Mouse (Mus musculus) bone marrow, adult 2 months (tissue): ENCODE measurements at regions not wholly inside any gene's neighbourhood (a gene's known extent, or its start where the extent isn't known, plus 50 kb on each side); places are given as distances from the start of the nearest gene placed in this dataset.

Experiments used
- CTCF ChIP-seq: fragments of 200-500 bp; IDR thresholded peaks from 2 replicates; pipeline ENCODE4 v1.5.1; 2011; ENCODE audit warnings: low read length, control low read depth; ENCODE audit not compliant: control insufficient read depth, insufficient read depth
- POLR2A ChIP-seq: fragments of 200-500 bp; IDR thresholded peaks from 2 replicates; pipeline ENCODE4 v1.6.1; 2011; ENCODE audit warnings: low read depth, mild to moderate bottlenecking, control low read depth, low read length, borderline replicate concordance; ENCODE audit not compliant: control insufficient read depth

GRCm38 (mm10) chr11:111913891-111914290 lies 847.9 kb downstream of the Kcnj2 start:
- TF ChIP-seq CTCF (no peak), POLR2A (no peak)
